Mouse (Mus musculus) ES-E14 (cell line): Measurements from ENCODE around the gene Avil. TPM values are rescaled to one million over a fixed set of nuclear protein-coding genes. Genes with fewer than 3 reads are reported as not detected.

ENCODE experiments used
- DNase-seq: peaks from one replicate; pipeline ENCODE4 v3.0.0-alpha.2; 2013; ENCODE audit warnings: low read depth, low spot score
- H3K27ac ChIP-seq: 2 replicates; pipeline ENCODE4 v1.5.1; 2012; ENCODE audit warnings: low read depth, mild to moderate bottlenecking, low read length, moderate library complexity, mixed read lengths; ENCODE audit not compliant: poor library complexity, insufficient read depth, severe bottlenecking
- H3K36me3 ChIP-seq: 2 replicates; pipeline ENCODE4 v1.6.1; 2012; ENCODE audit warnings: mild to moderate bottlenecking, low read length, moderate library complexity, mixed read lengths; ENCODE audit not compliant: control insufficient read depth, poor library complexity, insufficient read depth, severe bottlenecking
- H3K4me1 ChIP-seq, 2 experiments: fragments of 150-350 bp in 1 of 2; sonication (generic) in 1 of 2; 2 replicates each; pipeline ENCODE4 v1.6.1; 2012; ENCODE audit warnings: low read length in 2 of 2, mild to moderate bottlenecking in 1 of 2, mixed read lengths in 1 of 2; ENCODE audit not compliant: control insufficient read depth in 2 of 2, insufficient read depth in 2 of 2, poor library complexity in 1 of 2
- H3K4me3 ChIP-seq, 2 experiments: fragments of 150-350 bp in 1 of 2; sonication (generic) in 1 of 2; 2 replicates each; pipeline ENCODE4 v1.5.1; 2012; ENCODE audit warnings: low read length in 2 of 2, low read depth in 1 of 2, mild to moderate bottlenecking in 1 of 2, mixed read lengths in 1 of 2; ENCODE audit not compliant: insufficient read depth in 1 of 2, poor library complexity in 1 of 2, severe bottlenecking in 1 of 2
- H3K9ac ChIP-seq: 2 replicates; pipeline ENCODE4 v1.6.1; 2012; ENCODE audit warnings: low read depth, mild to moderate bottlenecking, low read length, mixed read lengths; ENCODE audit not compliant: poor library complexity, insufficient read depth, severe bottlenecking
- H3K9me3 ChIP-seq: fragments of 150-350 bp; sonication (generic); 2 replicates; pipeline ENCODE4 v1.6.1; 2012; ENCODE audit warnings: low read depth, mild to moderate bottlenecking, low read length; ENCODE audit not compliant: control insufficient read depth, insufficient read depth
- CHD2 ChIP-seq: IDR thresholded peaks from 2 replicates; pipeline ENCODE4 v1.6.1; 2014; ENCODE audit warnings: mild to moderate bottlenecking, low read depth, low read length, inconsistent platforms
- HCFC1 ChIP-seq: IDR thresholded peaks from 2 replicates; pipeline ENCODE4 v1.6.1; 2012; ENCODE audit warnings: low read length, inconsistent platforms, borderline replicate concordance; ENCODE audit not compliant: insufficient read depth
- MAFK ChIP-seq: IDR thresholded peaks from 2 replicates; pipeline ENCODE4 v1.6.1; 2014; ENCODE audit warnings: mild to moderate bottlenecking, low read depth, low read length, inconsistent platforms; ENCODE audit not compliant: insufficient read depth
- ZC3H11A ChIP-seq: IDR thresholded peaks from 2 replicates; pipeline ENCODE4 v1.6.1; 2012; ENCODE audit warnings: low read depth, mild to moderate bottlenecking, inconsistent platforms, low read length, borderline replicate concordance
- ZNF384 ChIP-seq: IDR thresholded peaks from 2 replicates; pipeline ENCODE4 v1.6.1; 2012; ENCODE audit warnings: low read depth, low read length, inconsistent platforms
- in situ Hi-C, 2 experiments: fragments of 600-800 bp; cut with MboI; formaldehyde crosslinking; loops; one replicate each; pipeline ENCODE4 v1.15.1; 2025; ENCODE audit warnings: low sequenced_read_pairs in 2 of 2, inconsistent platforms in 1 of 2; ENCODE audit not compliant: unreplicated experiment in 2 of 2
- total RNA-seq: library from RNA; depleted of rRNA; stranded (reverse); fragments of 300-350 nt; gene quantifications from 2 replicates; pipeline ENCODE4 v1.2.3, GENCODE M21; 2012; rRNA removed

The Avil gene
- total RNA-seq, result 0.18 and 0.32 TPM in 2 replicates

- H3K4me3 ChIP-seq, result no peak within 1 kb of the TSS
- in situ Hi-C loops, result no loop called here
- H3K9me3 ChIP-seq, result no peaks in the 10 kb centered on the region
- DNase-seq, result no peak
- TF ChIP-seq MAFK, result no peak
- no peak for TF ChIP-seq CHD2
- no peak for TF ChIP-seq ZC3H11A
- no peak for TF ChIP-seq ZNF384
- TF ChIP-seq HCFC1, result no peak
- H3K36me3 ChIP-seq, result peaks cover 17% of the 10 kb centered on the region
- H3K4me1 ChIP-seq, result no peaks in the 10 kb centered on the region
- no peak within 1 kb of the TSS for H3K9ac ChIP-seq
- H3K27ac ChIP-seq, result no peak within 1 kb of the TSS
Measured at GRCm38 (mm10) chr10:127000529-127000928, at the start of gene Avil. Avil (plus strand) TSS chr10:127000709.

GRCm38 (mm10) chr10:126952375-126952774 is 48.1 kb upstream of the Avil start:
- DNase-seq, result no peak
- no peaks in the 10 kb centered on the region for H3K36me3 ChIP-seq
- in situ Hi-C loops, result no loop called here
- no peak overlapping the region for H3K9ac ChIP-seq
- no peak overlapping the region for H3K4me3 ChIP-seq
- TF ChIP-seq MAFK (no peak), ZNF384 (no peak), CHD2 (no peak), HCFC1 (no peak), ZC3H11A (no peak)
- peaks cover 6 to 12% of the 10 kb centered on the region in 2 experiments for H3K4me1 ChIP-seq
- H3K27ac ChIP-seq, result no peak overlapping the region
- H3K9me3 ChIP-seq, result no peaks in the 10 kb centered on the region

GRCm38 (mm10) chr10:126953029-126953471 is 47.5 kb upstream of the Avil start:
- no peak overlapping the region for H3K27ac ChIP-seq
- peaks cover 6 to 18% of the 10 kb centered on the region in 2 experiments for H3K4me1 ChIP-seq
- H3K9me3 ChIP-seq, result no peaks in the 10 kb centered on the region
- no peak overlapping the region for H3K9ac ChIP-seq
- no peak overlapping the region for H3K4me3 ChIP-seq
- no peaks in the 10 kb centered on the region for H3K36me3 ChIP-seq
- no peak for TF ChIP-seq MAFK
- TF ChIP-seq CHD2, result no peak
- no peak for TF ChIP-seq HCFC1
- no peak for TF ChIP-seq ZC3H11A
- no peak for TF ChIP-seq ZNF384
- in situ Hi-C loops, result no loop called here
- no peak for DNase-seq

GRCm38 (mm10) chr10:126956692-126957358 is 43.7 kb upstream of the Avil start:
- H3K4me3 ChIP-seq, result peak overlapping the region in 1 of 2 experiments; percentile 1; a peak in 1 of 4 replicates
- TF ChIP-seq ZC3H11A (no peak), MAFK (no peak), HCFC1 (no peak), ZNF384 (no peak), CHD2 (no peak)
- DNase-seq, result no peak
- no peaks in the 10 kb centered on the region for H3K9me3 ChIP-seq
- H3K36me3 ChIP-seq, result no peaks in the 10 kb centered on the region
- in situ Hi-C loops, result no loop called here
- peak overlapping the region; percentile 34; the same call in 1 of the 2 replicates for H3K9ac ChIP-seq
- peaks cover 3 to 14% of the 10 kb centered on the region in 2 experiments for H3K4me1 ChIP-seq
- H3K27ac ChIP-seq, result no peak overlapping the region
